Mouse (Mus musculus) embryonic facial prominence, embryonic 10.5 days (tissue): ENCODE data around the gene Cacna2d1. TPM values are rescaled to one million over a fixed set of nuclear protein-coding genes. Genes with fewer than 3 reads are reported as not detected.

Experiments
- DNase-seq: peaks from one replicate; pipeline ENCODE4 v3.0.0-alpha.2; 2017; ENCODE audit warnings: low spot score
- H3K27ac ChIP-seq: fragments of 300-500 bp; sonication (generic); replicated peaks from 2 replicates; pipeline ENCODE4 v1.5.1; 2016; ENCODE audit warnings: mild to moderate bottlenecking
- H3K27me3 ChIP-seq: fragments of 300-500 bp; sonication (generic); replicated peaks from 2 replicates; pipeline ENCODE4 v1.6.1; 2016; ENCODE audit warnings: low read depth, mild to moderate bottlenecking; ENCODE audit not compliant: poor library complexity, severe bottlenecking
- H3K36me3 ChIP-seq: fragments of 300-500 bp; sonication (generic); replicated peaks from 2 replicates; pipeline ENCODE4 v1.6.1; 2016; ENCODE audit warnings: mild to moderate bottlenecking, moderate library complexity
- H3K4me1 ChIP-seq: fragments of 300-500 bp; sonication (generic); 2 replicates; pipeline ENCODE4 v1.6.1; 2016
- H3K4me3 ChIP-seq: fragments of 300-500 bp; sonication (generic); 2 replicates; pipeline ENCODE4 v1.5.1; 2016; ENCODE audit warnings: mild to moderate bottlenecking, moderate library complexity
- H3K9me3 ChIP-seq: fragments of 300-500 bp; sonication (generic); 2 replicates; pipeline ENCODE4 v1.6.1; 2016; ENCODE audit warnings: mild to moderate bottlenecking
- WGBS: fragments of 180-500 bp; shearing (Covaris S2); methylation state at CpG from one replicate; pipeline ENCODE4 v1.1.7; 2016; 5-methylcytosine and 5-hydroxymethylcytosine counted together
- polyA plus RNA-seq: library from polyadenylated mRNA; unstranded; fragments of >200 nt; fragmentation: Nextera tagmentation; extraction: Ambion mirVana; gene quantifications from 2 replicates; pipeline ENCODE4 v1.2.1, GENCODE M21; 2016

The Cacna2d1 gene
- polyA plus RNA-seq, 1 experiment from 2014 or later, result 8.2 TPM

- 59% methylated on average over 12 of the region's 12 CpGs for WGBS
- Histone ChIP-seq H3K27ac (no peak overlapping the region), H3K36me3 (no peaks in the 10 kb centered on the region), H3K27me3 (peaks cover 77% of the 10 kb centered on the region), H3K4me3 (no peak overlapping the region), H3K9me3 (no peaks in the 10 kb centered on the region), H3K4me1 (peaks cover 5% of the 10 kb centered on the region)
- no peak for DNase-seq
These were observed 57.1 kb downstream of the Cacna2d1 start for GRCm38 (mm10) chr5:15991428-15992139.

- no peaks in the 10 kb centered on the region for H3K36me3 ChIP-seq
- no peak overlapping the region for H3K4me3 ChIP-seq
- H3K4me1 ChIP-seq, result peaks cover 5% of the 10 kb centered on the region
- 59% methylated on average over 4 of the region's 4 CpGs for WGBS
- H3K9me3 ChIP-seq, result no peaks in the 10 kb centered on the region
- H3K27me3 ChIP-seq, result peaks cover 74% of the 10 kb centered on the region
- H3K27ac ChIP-seq, result no peak overlapping the region
- no peak for DNase-seq
These were observed 58.9 kb downstream of the Cacna2d1 start for GRCm38 (mm10) chr5:15993252-15993944.

- Histone ChIP-seq H3K27me3 (peaks cover 63% of the 10 kb centered on the region), H3K9me3 (no peaks in the 10 kb centered on the region), H3K36me3 (no peaks in the 10 kb centered on the region), H3K4me3 (no peak overlapping the region), H3K27ac (no peak overlapping the region), H3K4me1 (peaks cover 7% of the 10 kb centered on the region)
- 80% methylated on average over 3 of the region's 3 CpGs for WGBS
- DNase-seq, result no peak
These were observed 62.7 kb downstream of the Cacna2d1 start for GRCm38 (mm10) chr5:15997190-15997589.

GRCm38 (mm10) chr5:15997769-15998168, 63.3 kb downstream of the Cacna2d1 start:
- peaks cover 58% of the 10 kb centered on the region for H3K27me3 ChIP-seq
- DNase-seq, result no peak
- H3K4me3 ChIP-seq, result no peak overlapping the region
- H3K27ac ChIP-seq, result no peak overlapping the region
- H3K4me1 ChIP-seq, result peaks cover 12% of the 10 kb centered on the region
- no peaks in the 10 kb centered on the region for H3K36me3 ChIP-seq
- H3K9me3 ChIP-seq, result no peaks in the 10 kb centered on the region
- WGBS, result 92% methylated on average over 1 of the region's 1 CpGs

- H3K27ac ChIP-seq, result no peak overlapping the region
- H3K36me3 ChIP-seq, result no peaks in the 10 kb centered on the region
- DNase-seq, result no peak
- H3K4me3 ChIP-seq, result no peak overlapping the region
- no peaks in the 10 kb centered on the region for H3K9me3 ChIP-seq
- WGBS, result 90% methylated on average over 2 of the region's 2 CpGs
- H3K27me3 ChIP-seq, result peaks cover 45% of the 10 kb centered on the region
- peaks cover 17% of the 10 kb centered on the region for H3K4me1 ChIP-seq
These were observed 66.4 kb downstream of the Cacna2d1 start for GRCm38 (mm10) chr5:16000917-16001316.

GRCm38 (mm10) chr5:16002431-16003063, 68.1 kb downstream of the Cacna2d1 start:
- Histone ChIP-seq H3K36me3 (no peaks in the 10 kb centered on the region), H3K27me3 (peaks cover 35% of the 10 kb centered on the region), H3K4me1 (peaks cover 17% of the 10 kb centered on the region), H3K9me3 (no peaks in the 10 kb centered on the region), H3K4me3 (no peak overlapping the region), H3K27ac (peak overlapping the region; percentile 6; the same call in 1 of the 2 replicates)
- WGBS, result 31% methylated on average over 9 of the region's 9 CpGs
- DNase-seq, result peak; percentile 23

- WGBS, result 55% methylated on average over 6 of the region's 6 CpGs
- peaks cover 17% of the 10 kb centered on the region for H3K4me1 ChIP-seq
- no peaks in the 10 kb centered on the region for H3K36me3 ChIP-seq
- DNase-seq, result no peak
- H3K27ac ChIP-seq, result no peak overlapping the region
- no peak overlapping the region for H3K4me3 ChIP-seq
- H3K27me3 ChIP-seq, result peaks cover 18% of the 10 kb centered on the region
- no peaks in the 10 kb centered on the region for H3K9me3 ChIP-seq
These were observed 69.8 kb downstream of the Cacna2d1 start for GRCm38 (mm10) chr5:16004305-16004704.

- H3K4me1 ChIP-seq, result peaks cover 17% of the 10 kb centered on the region
- no peak for DNase-seq
- H3K4me3 ChIP-seq, result no peak overlapping the region
- no peaks in the 10 kb centered on the region; the same call in none of the 2 replicates for H3K27me3 ChIP-seq
- H3K9me3 ChIP-seq, result no peaks in the 10 kb centered on the region
- no peaks in the 10 kb centered on the region for H3K36me3 ChIP-seq
- no peak overlapping the region for H3K27ac ChIP-seq
- 87% methylated on average over 6 of the region's 6 CpGs for WGBS
These were observed 72.5 kb downstream of the Cacna2d1 start for GRCm38 (mm10) chr5:16006964-16007363.

- no peaks in the 10 kb centered on the region for H3K36me3 ChIP-seq
- H3K9me3 ChIP-seq, result no peaks in the 10 kb centered on the region
- no peaks in the 10 kb centered on the region for H3K27me3 ChIP-seq
- no peak overlapping the region for H3K27ac ChIP-seq
- WGBS, result 42% methylated on average over 2 of the region's 2 CpGs
- H3K4me1 ChIP-seq, result peaks cover 6% of the 10 kb centered on the region; the same call in 1 of the 2 replicates
- H3K4me3 ChIP-seq, result no peak overlapping the region
- no peak for DNase-seq
These were observed 79.2 kb downstream of the Cacna2d1 start for GRCm38 (mm10) chr5:16013649-16014048.

- H3K4me1 ChIP-seq, result peaks cover 6% of the 10 kb centered on the region; the same call in 1 of the 2 replicates
- DNase-seq, result no peak
- no peaks in the 10 kb centered on the region for H3K36me3 ChIP-seq
- no peak overlapping the region for H3K4me3 ChIP-seq
- H3K27ac ChIP-seq, result no peak overlapping the region
- no peaks in the 10 kb centered on the region for H3K27me3 ChIP-seq
- no peaks in the 10 kb centered on the region for H3K9me3 ChIP-seq
- WGBS, result 66% methylated on average over 2 of the region's 2 CpGs
These were observed 79.9 kb downstream of the Cacna2d1 start for GRCm38 (mm10) chr5:16014392-16014791.

- Histone ChIP-seq H3K27ac (no peak overlapping the region), H3K9me3 (no peaks in the 10 kb centered on the region), H3K4me1 (0 out of 2 replicates have a peak, but pooled peaks cover 4% of the 10 kb centered on the region), H3K4me3 (no peak overlapping the region), H3K27me3 (no peaks in the 10 kb centered on the region), H3K36me3 (no peaks in the 10 kb centered on the region)
- DNase-seq, result no peak
- WGBS, result 45% methylated on average over 4 of the region's 4 CpGs
These were observed 90.3 kb downstream of the Cacna2d1 start for GRCm38 (mm10) chr5:16024626-16025417.

GRCm38 (mm10) chr5:16028881-16029280, 94.4 kb downstream of the Cacna2d1 start:
- WGBS, result 83% methylated on average over 6 of the region's 6 CpGs
- Histone ChIP-seq H3K4me1 (0 out of 2 replicates have a peak, but pooled peaks cover 4% of the 10 kb centered on the region), H3K4me3 (no peak overlapping the region), H3K36me3 (no peaks in the 10 kb centered on the region), H3K9me3 (no peaks in the 10 kb centered on the region), H3K27ac (no peak overlapping the region), H3K27me3 (no peaks in the 10 kb centered on the region)
- no peak for DNase-seq
